Mouse (Mus musculus) cortical plate, adult 2 months (tissue): Measurements from ENCODE around the gene Csf3r. TPM values are rescaled to one million over a fixed set of nuclear protein-coding genes. Genes with fewer than 3 reads are reported as not detected.

ENCODE experiments used
- H3K27ac ChIP-seq: fragments of 200-500 bp; 2 replicates; pipeline ENCODE4 v1.5.1; 2012; ENCODE audit warnings: low read length, control low read depth, inconsistent platforms; ENCODE audit not compliant: insufficient read depth
- H3K4me1 ChIP-seq: fragments of 200-500 bp; 2 replicates; pipeline ENCODE4 v1.6.1; 2011; ENCODE audit warnings: low read length; ENCODE audit not compliant: control insufficient read depth, insufficient read depth
- H3K4me3 ChIP-seq: fragments of 200-500 bp; 2 replicates; pipeline ENCODE4 v1.5.1; 2011; ENCODE audit warnings: mild to moderate bottlenecking, low read length, control low read depth; ENCODE audit not compliant: insufficient read depth
- CTCF ChIP-seq: fragments of 200-500 bp; IDR thresholded peaks from 2 replicates; pipeline ENCODE4 v1.5.1; 2011; ENCODE audit warnings: mild to moderate bottlenecking, control low read depth, low read length; ENCODE audit not compliant: insufficient read depth; ENCODE audit errors: extremely low read depth
- POLR2A ChIP-seq: fragments of 200-500 bp; IDR thresholded peaks from 2 replicates; pipeline ENCODE4 v1.6.1; 2011; ENCODE audit warnings: mild to moderate bottlenecking, low read length, control low read depth; ENCODE audit not compliant: insufficient read depth; ENCODE audit errors: extremely low read depth
- polyA plus RNA-seq: library from polyadenylated mRNA; depleted of rRNA; stranded (reverse); fragments of >200 nt; gene quantifications from 2 replicates; pipeline ENCODE4 v1.2.3, GENCODE M21; 2012

The Csf3r gene
- polyA plus RNA-seq, 1 experiment = 6.8 TPM

DNA sequence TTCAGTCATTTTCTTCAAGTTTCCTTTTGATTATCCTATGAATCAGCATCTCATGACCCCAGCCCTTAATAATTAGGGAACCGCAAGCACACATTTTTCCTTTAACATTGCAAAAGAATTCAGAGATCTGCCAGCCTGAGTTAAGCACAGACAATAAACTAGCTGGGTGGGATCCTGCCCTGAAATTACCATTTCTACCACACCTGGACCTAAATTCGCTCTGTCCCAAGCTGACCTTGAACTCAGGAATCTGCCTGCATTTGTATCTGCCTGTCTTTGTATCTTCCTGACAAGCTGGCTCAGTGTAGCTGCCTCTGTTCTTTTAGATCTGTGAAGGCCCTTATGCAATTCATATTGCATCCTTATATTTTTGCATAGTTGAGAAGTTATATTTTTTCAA lies 26.5 kb upstream of the Csf3r start:
- no peak overlapping the region for H3K27ac ChIP-seq
- no peak overlapping the region for H3K4me3 ChIP-seq
- H3K4me1 ChIP-seq = no peaks in the 10 kb centered on the region
- TF ChIP-seq CTCF (no peak), POLR2A (no peak)

DNA sequence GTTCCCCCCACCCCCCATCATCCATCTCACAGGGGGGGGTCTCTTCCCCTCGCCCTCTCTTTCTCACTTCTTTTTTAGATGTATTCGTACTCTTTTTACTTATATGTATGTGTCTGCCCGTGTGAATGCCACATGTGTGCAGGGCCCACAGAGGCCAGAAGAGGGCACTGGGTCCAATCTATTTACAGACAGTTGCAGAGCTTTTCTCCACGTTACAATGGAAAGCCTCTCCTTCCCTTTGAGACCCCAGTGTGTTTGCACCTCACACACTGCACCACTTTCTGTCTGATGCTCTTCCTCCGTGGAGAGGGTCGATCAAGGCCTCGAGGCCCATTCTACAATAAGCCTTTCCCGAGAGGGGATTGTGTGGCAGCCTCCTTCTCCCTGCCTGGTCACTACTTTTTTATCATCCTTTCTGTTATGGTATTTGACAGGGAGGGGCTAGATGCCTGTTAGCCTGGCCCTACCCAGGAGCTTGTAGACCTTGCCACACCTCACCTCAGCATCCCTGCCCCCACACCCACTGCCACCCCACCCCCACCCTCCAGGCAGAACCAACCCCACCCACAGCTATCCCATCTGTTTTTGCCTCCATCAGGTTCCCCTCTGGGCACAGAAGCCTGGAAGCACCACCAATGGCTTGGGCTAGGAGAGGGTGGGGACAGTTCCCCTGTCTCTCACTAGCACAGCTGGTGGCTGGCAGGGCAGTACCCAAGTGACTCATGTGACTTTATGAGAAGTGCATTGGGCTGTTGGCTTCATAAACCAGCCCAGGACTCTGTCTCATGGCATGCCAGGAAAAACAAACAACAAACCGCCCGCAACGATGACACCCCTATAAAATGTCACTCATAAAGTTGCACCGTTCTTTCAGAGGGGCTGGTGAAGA lies 22.8 kb upstream of the Csf3r start:
- Histone ChIP-seq H3K27ac (no peak overlapping the region), H3K4me3 (no peak overlapping the region), H3K4me1 (no peaks in the 10 kb centered on the region)
- TF ChIP-seq CTCF = no peak

DNA sequence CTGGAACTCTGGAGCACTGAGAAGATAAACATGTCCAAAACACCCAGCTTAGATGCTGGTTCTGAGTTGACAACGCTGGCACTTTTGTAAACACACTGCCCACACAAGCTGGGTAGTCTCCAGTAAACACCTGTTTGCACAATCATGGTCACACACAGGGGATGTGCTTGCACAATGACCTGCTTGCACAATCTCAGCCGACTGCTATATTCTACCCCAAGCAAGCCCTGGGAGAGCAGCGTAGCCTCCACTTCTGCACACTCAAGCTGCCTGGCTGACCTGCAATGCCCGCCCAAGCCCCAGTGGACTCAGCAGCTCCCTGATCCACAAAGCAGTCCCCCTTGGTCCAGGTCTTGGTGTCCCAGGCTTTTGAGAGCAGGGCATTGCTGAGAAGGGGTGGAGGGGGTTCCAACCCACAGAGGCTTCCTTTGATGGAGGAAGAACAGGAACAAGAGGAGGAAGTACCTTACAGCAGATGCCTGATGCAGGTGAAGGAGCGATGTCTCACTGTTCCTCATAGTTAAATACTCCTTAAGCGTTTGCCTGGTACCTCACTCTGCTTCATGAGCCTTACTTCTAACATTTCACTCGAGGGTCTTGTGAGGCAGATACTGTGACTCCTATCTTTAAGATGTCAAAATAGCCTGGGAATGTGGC lies 6.5 kb upstream of the Csf3r start:
- no peak overlapping the region for H3K4me3 ChIP-seq
- no peak for TF ChIP-seq CTCF
- H3K4me1 ChIP-seq = no peaks in the 10 kb centered on the region
- no peak overlapping the region for H3K27ac ChIP-seq

DNA sequence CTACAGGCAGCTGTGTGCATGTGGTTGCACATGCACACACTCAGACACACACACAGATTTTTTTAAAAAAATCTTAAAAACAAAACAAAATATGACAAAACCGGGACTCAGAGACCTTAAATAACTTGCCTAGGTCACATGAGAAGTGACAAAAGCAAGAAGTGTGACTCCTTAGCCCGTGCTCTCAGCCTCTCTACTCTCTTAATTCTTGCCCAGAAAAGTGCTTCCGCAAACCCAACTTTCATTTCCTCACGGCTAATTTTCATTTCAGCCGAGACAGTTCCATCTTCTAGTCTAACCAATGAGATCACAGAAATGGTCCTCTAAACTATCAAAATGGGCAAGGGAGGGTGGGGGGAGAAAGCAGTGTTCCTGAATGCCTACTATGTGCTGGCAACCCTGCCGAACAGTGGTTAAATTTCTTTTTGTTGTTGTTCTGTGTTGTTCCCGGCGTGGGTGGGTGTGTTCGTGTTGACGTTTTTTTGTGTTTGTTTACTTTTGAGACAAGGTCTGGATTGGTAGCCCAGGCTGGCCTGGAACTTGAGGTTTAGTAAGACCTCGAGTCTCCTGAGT lies 5.3 kb upstream of the Csf3r start:
- Histone ChIP-seq H3K27ac (no peak overlapping the region), H3K4me3 (no peak overlapping the region), H3K4me1 (no peaks in the 10 kb centered on the region)
- TF ChIP-seq POLR2A (no peak), CTCF (no peak)

DNA sequence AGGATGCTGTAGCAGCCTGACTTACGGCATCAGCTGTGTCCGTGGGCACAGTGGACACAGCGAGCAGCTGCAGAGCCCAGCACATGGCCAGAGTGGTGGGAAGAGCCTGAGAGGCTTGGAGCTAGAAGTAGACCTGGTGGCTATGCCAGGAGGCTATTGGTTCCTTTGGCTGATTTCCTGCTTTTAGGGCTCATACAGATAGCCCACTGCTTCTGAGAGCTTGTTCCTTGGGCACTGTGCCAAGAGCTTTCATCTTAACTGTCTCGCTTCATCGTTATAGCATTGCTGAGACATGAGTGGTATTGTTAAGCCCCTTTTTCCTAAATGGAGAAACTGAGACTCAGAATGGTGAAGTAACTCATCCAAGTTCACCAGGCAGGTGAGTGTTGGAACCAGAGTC lies 1.5 kb downstream of the Csf3r start:
- Histone ChIP-seq H3K4me3 (no peak overlapping the region), H3K27ac (no peak overlapping the region), H3K4me1 (no peaks in the 10 kb centered on the region)
- TF ChIP-seq POLR2A = no peak
- no peak for TF ChIP-seq CTCF

DNA sequence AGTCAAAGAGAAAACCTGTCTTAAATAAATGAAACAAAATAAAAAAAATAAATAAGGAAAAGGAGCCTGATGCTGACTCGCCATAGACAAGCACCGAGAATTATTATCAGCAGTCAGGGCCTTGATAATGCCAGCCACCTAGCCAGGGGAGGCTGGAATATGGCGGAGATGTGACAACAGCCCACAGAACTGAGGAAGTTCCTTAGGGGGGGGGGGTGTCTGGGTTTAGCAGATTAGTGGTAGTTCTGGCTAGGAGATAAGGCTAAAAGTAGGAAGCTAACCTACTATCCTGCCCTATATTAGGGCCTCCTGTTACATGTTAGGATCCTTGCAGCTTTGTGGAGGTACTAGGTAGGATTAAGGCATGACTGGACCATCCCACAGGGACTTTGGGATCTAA lies 3.6 kb downstream of the Csf3r start:
- Histone ChIP-seq H3K27ac (no peak overlapping the region), H3K4me3 (no peak overlapping the region), H3K4me1 (no peaks in the 10 kb centered on the region)
- TF ChIP-seq POLR2A (no peak), CTCF (no peak)

DNA sequence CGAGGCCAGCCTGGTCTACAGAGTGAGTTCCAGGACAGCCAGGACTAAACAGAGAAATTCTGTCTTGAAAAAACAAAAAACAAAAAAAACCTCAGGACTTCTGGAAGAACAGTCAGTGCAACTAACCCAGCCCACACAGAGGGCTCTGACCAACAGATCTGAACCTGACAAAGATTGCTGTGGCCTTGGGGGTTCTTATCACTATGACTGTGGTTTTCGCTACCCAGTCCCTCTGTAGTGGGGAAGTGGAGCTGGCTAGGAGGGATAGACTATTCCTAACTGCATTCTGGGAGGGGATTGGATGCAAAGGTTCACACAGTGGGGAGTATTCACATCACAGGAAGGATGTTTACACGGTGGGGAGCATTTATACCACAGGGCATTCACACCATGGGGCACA lies 4.7 kb downstream of the Csf3r start:
- TF ChIP-seq CTCF = no peak
- TF ChIP-seq POLR2A = no peak
- no peak overlapping the region for H3K27ac ChIP-seq
- no peak overlapping the region for H3K4me3 ChIP-seq
- H3K4me1 ChIP-seq = no peaks in the 10 kb centered on the region

DNA sequence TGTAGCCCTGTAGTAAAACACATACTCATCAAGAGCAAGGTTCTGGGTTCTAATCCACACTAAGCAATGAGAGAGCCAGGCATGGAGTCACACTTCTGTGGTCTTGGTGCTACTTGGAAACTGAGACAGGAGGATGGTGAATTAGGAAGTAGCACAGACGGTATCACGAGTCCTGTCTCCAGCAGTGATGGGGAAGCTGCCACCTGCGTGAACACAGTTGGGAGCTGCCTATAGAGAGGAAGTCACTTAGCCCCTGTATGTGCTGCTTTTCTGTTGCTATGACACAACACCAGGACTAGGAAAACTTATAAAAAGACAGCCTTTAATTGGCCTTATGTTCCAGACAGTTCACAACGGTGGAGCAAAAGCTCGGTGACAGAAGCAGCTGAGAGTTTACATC lies 6.4 kb downstream of the Csf3r start:
- no peak overlapping the region for H3K27ac ChIP-seq
- H3K4me3 ChIP-seq = no peak overlapping the region
- H3K4me1 ChIP-seq = no peaks in the 10 kb centered on the region
- TF ChIP-seq POLR2A (no peak), CTCF (no peak)

DNA sequence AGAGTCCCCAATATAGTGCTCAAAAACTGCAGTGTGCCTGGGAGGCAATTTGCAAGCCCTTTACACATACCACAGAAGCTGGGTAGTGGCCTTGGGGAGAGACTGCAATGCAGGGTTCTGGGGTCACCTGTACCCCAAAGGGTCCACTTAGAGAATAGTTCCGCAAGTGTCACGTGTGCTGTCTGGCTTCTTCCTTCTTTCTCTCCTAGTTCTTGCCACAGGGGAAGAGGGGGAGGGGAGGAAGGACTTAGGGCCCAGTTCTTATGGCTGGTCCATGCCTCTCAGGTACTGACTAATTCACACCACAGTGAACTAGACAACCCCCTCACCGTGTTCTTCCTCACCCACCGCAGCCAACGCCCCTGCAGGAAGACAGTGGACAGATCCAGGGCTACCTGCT lies 11.1 kb downstream of the Csf3r start:
- H3K27ac ChIP-seq = no peak overlapping the region
- TF ChIP-seq CTCF (no peak), POLR2A (no peak)
- no peaks in the 10 kb centered on the region for H3K4me1 ChIP-seq
- H3K4me3 ChIP-seq = no peak overlapping the region
